Mouse (Mus musculus) midbrain, embryonic 15.5 days (tissue): ENCODE measurements around the gene Grpel1. TPM values are rescaled to one million over a fixed set of nuclear protein-coding genes. Genes with fewer than 3 reads are reported as not detected.

Experiments used
- ATAC-seq: fragments of 200-750 bp; cut with Nextera tagmentation; replicated peaks from 2 replicates; pipeline ENCODE4 v1.8.0; 2017; ENCODE audit warnings: moderate TSS enrichment
- H3K27ac ChIP-seq: fragments of 300-500 bp; sonication (generic); 2 replicates; pipeline ENCODE4 v1.5.1; 2015; ENCODE audit warnings: mild to moderate bottlenecking, inconsistent platforms
- H3K27me3 ChIP-seq: fragments of 300-500 bp; sonication (generic); replicated peaks from 2 replicates; pipeline ENCODE4 v1.6.1; 2015; ENCODE audit warnings: inconsistent platforms
- H3K36me3 ChIP-seq: fragments of 300-500 bp; sonication (generic); replicated peaks from 2 replicates; pipeline ENCODE4 v1.6.1; 2015; ENCODE audit warnings: inconsistent platforms
- H3K4me1 ChIP-seq: fragments of 300-500 bp; sonication (generic); 2 replicates; pipeline ENCODE4 v1.6.1; 2015; ENCODE audit warnings: inconsistent platforms
- H3K4me2 ChIP-seq: fragments of 300-500 bp; sonication (generic); 2 replicates; pipeline ENCODE4 v1.6.1; 2015; ENCODE audit warnings: inconsistent platforms, mild to moderate bottlenecking, moderate library complexity
- H3K4me3 ChIP-seq: fragments of 300-500 bp; sonication (generic); 2 replicates; pipeline ENCODE4 v1.5.1; 2015; ENCODE audit warnings: mild to moderate bottlenecking, inconsistent platforms
- H3K9ac ChIP-seq: fragments of 300-500 bp; sonication (generic); 2 replicates; pipeline ENCODE4 v1.6.1; 2015; ENCODE audit warnings: mild to moderate bottlenecking, inconsistent platforms
- H3K9me3 ChIP-seq: fragments of 300-500 bp; sonication (generic); 2 replicates; pipeline ENCODE4 v1.6.1; 2016; ENCODE audit warnings: inconsistent platforms
- WGBS: fragments of 180-500 bp; shearing (Covaris S2); methylation state at CpG from one replicate; pipeline ENCODE4 v1.1.7; 2015; ENCODE audit warnings: mixed read lengths; 5-methylcytosine and 5-hydroxymethylcytosine counted together
- polyA plus RNA-seq: library from polyadenylated mRNA; unstranded; fragments of >200 nt; fragmentation: Nextera tagmentation; extraction: Ambion mirVana; gene quantifications from 2 replicates; pipeline ENCODE4 v1.2.1, GENCODE M21; 2015

Gene Grpel1
- polyA plus RNA-seq, 1 experiment from 2014 or later = 41.0 TPM

GRCm38 (mm10) chr5:36484171-36484990 lies 19.6 kb downstream of the Grpel1 start, which contains the start of the genes Tada2b and Ccdc96:
Gene Tada2b (minus strand): TSS chr5:36484285.
Gene Ccdc96 (plus strand): TSS chr5:36484588.
- Histone ChIP-seq H3K4me2 (peak within 1 kb of the TSS; percentile 92), H3K27me3 (no peaks in the 10 kb centered on the region), H3K4me1 (peaks cover 42% of the 10 kb centered on the region), H3K36me3 (no peaks in the 10 kb centered on the region), H3K4me3 (peak within 1 kb of the TSS; percentile 95), H3K9me3 (no peaks in the 10 kb centered on the region), H3K9ac (peak within 1 kb of the TSS; percentile 94), H3K27ac (peak within 1 kb of the TSS; percentile 84)
- WGBS = under 1% methylated on average over 89 of the region's 97 CpGs
- peak; percentile 99 for ATAC-seq

DNA sequence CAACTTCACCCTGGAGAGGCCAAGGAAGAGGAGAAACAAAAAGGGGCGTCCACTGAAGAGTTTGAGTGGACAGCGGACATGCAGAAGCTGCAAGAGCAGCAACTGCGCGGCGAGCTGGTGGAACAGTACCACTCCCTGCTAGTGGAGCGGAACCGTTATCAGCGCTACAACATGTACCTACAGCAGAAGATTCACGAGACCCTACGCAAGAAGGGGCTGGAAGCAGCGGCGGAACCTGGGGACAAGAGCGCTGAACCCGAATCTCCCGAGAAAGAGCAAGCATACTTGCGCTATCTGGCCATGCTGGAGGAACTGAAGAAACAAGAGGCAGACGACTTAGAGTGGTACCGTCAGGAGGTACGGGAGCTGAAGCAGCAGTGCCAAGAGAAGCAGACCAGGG lies 20.5 kb downstream of the Grpel1 start:
- no peak for ATAC-seq
- no peak overlapping the region for H3K9ac ChIP-seq

GRCm38 (mm10) chr5:36489225-36489624 lies 24.4 kb downstream of the Grpel1 start:
- H3K4me1 ChIP-seq = peaks cover 12% of the 10 kb centered on the region
- H3K4me2 ChIP-seq = no peak overlapping the region
- no peaks in the 10 kb centered on the region for H3K9me3 ChIP-seq
- 43% methylated on average over 2 of the region's 2 CpGs for WGBS
- H3K4me3 ChIP-seq = no peak overlapping the region
- H3K27me3 ChIP-seq = no peaks in the 10 kb centered on the region
- peaks cover 25% of the 10 kb centered on the region for H3K36me3 ChIP-seq
- H3K27ac ChIP-seq = no peak overlapping the region
- H3K9ac ChIP-seq = no peak overlapping the region
- no peak for ATAC-seq

More for the DNA sequence above, 20.5 kb downstream of the Grpel1 start:
- Histone ChIP-seq H3K4me2 (peak overlapping the region; percentile 92), H3K27ac (no peak overlapping the region), H3K9me3 (no peaks in the 10 kb centered on the region), H3K36me3 (no peaks in the 10 kb centered on the region), H3K27me3 (no peaks in the 10 kb centered on the region), H3K4me3 (peak overlapping the region; percentile 95), H3K4me1 (peaks cover 39% of the 10 kb centered on the region)
- WGBS = 43% methylated on average over 19 of the region's 19 CpGs

DNA sequence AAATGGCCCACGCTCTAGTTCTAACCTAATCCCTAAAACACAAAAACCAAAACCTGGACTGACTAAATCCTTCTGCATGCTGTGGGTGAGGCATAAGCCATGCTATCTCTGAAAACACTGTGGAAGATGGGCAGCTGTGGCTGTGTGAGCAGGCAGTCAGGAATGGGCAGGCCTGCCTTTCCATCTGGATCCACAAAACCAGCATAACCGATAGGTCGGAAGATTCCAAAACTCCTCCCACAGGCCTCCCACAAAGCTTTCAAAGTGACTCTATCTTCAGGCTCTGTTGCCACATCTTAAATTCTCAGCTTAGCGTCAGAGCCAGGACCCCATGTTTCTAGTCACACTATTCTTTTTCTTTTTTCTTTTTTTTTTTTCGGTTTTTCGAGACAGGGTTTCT lies 29.1 kb downstream of the Grpel1 start:
- Histone ChIP-seq H3K27ac (no peak overlapping the region), H3K9me3 (no peaks in the 10 kb centered on the region), H3K36me3 (peaks cover 45% of the 10 kb centered on the region)

DNA sequence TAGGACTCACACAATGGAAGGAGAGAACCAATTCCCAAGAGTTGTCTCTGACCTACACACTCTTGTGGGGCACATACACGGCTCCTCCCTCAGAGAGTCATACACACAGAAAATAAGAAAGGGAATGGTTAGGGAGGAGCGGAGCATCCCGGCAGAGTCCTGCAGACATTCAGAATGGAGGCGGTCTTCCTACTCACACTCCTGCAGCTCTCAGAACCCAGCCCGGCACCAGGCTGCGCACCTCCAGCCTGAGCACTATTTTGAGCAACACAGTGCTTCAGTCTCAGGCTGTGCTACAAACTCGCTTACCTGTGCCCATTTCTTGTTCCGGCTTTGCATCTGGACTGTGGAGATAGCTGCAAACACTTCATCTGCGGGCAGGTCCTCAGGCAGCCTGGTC lies 29.9 kb downstream of the Grpel1 start:
- Histone ChIP-seq H3K4me2 (no peak overlapping the region), H3K27me3 (no peaks in the 10 kb centered on the region), H3K36me3 (peaks cover 47% of the 10 kb centered on the region), H3K27ac (no peak overlapping the region), H3K9me3 (no peaks in the 10 kb centered on the region), H3K4me1 (no peaks in the 10 kb centered on the region), H3K9ac (no peak overlapping the region), H3K4me3 (no peak overlapping the region)
- 97% methylated on average over 9 of the region's 9 CpGs for WGBS
- ATAC-seq = no peak

More for the DNA sequence above, 29.1 kb downstream of the Grpel1 start:
- Histone ChIP-seq H3K9ac (no peak overlapping the region), H3K4me1 (no peaks in the 10 kb centered on the region), H3K4me2 (no peak overlapping the region), H3K4me3 (no peak overlapping the region), H3K27me3 (no peaks in the 10 kb centered on the region)
- WGBS = 91% methylated on average over 6 of the region's 6 CpGs
- ATAC-seq = no peak

- Histone ChIP-seq H3K9me3 (no peaks in the 10 kb centered on the region), H3K27ac (no peak overlapping the region), H3K4me3 (no peak overlapping the region), H3K9ac (no peak overlapping the region), H3K4me2 (no peak overlapping the region), H3K27me3 (no peaks in the 10 kb centered on the region), H3K36me3 (peaks cover 62% of the 10 kb centered on the region), H3K4me1 (no peaks in the 10 kb centered on the region)
- ATAC-seq = no peak
- 80% methylated on average over 7 of the region's 7 CpGs for WGBS
Observed at GRCm38 (mm10) chr5:36505235-36505634, 40.4 kb downstream of the Grpel1 start.

DNA sequence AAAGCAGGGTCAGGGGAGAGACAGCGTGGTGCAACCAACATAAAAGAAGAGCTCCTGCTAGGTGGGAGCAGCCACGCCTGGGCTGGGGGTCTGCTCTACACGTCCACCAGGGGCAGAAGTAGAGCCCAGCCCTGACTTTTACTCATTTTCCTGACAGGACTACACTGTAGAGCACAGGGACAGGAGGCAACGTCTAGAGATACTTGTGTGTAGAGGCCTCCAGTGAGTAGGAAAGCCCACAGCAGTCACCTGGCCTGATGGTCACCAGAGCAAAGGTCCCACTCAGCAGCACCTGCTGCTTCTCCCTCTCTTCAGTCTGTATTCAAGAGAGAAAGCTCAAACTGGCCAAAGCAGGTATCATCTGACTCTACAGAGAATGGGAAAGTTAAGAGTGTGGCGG lies 40.8 kb downstream of the Grpel1 start:
- Histone ChIP-seq H3K9me3 (no peaks in the 10 kb centered on the region), H3K4me1 (no peaks in the 10 kb centered on the region), H3K4me2 (no peak overlapping the region), H3K4me3 (no peak overlapping the region), H3K9ac (no peak overlapping the region), H3K27me3 (no peaks in the 10 kb centered on the region), H3K27ac (no peak overlapping the region), H3K36me3 (peaks cover 63% of the 10 kb centered on the region)
- 70% methylated on average over 5 of the region's 5 CpGs for WGBS
- ATAC-seq = no peak

DNA sequence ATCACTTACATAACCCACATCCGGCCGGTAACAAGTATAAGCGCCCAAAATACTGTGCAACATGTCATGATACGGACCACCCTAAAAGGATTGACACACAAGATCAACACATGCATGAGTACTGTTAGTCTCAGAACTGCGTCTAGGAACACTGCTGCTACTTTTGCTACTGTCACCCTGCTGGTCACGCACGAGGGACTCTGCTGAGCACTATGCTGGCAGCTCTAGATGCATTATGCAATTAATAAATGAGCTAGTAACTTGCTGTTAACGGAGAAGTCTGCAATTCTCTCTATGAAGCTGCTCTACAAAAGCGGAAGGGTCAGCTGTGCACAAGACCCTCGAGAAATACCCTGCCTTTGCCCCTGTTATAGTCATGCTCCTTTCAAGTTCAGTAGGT lies 43.6 kb downstream of the Grpel1 start:
- no peaks in the 10 kb centered on the region for H3K4me1 ChIP-seq
- H3K9me3 ChIP-seq = no peaks in the 10 kb centered on the region
- H3K27ac ChIP-seq = no peak overlapping the region
- no peak overlapping the region for H3K4me2 ChIP-seq
- WGBS = 90% methylated on average over 10 of the region's 10 CpGs
- no peak overlapping the region for H3K4me3 ChIP-seq
- ATAC-seq = no peak
- H3K9ac ChIP-seq = no peak overlapping the region
- no peaks in the 10 kb centered on the region for H3K27me3 ChIP-seq
- H3K36me3 ChIP-seq = peaks cover 70% of the 10 kb centered on the region

GRCm38 (mm10) chr5:36510956-36511355 lies 46.2 kb downstream of the Grpel1 start:
- no peaks in the 10 kb centered on the region for H3K9me3 ChIP-seq
- 95% methylated on average over 2 of the region's 2 CpGs for WGBS
- H3K4me3 ChIP-seq = no peak overlapping the region
- no peak overlapping the region for H3K27ac ChIP-seq
- no peak for ATAC-seq
- no peak overlapping the region for H3K9ac ChIP-seq
- no peaks in the 10 kb centered on the region for H3K4me1 ChIP-seq
- no peaks in the 10 kb centered on the region for H3K27me3 ChIP-seq
- H3K4me2 ChIP-seq = no peak overlapping the region
- H3K36me3 ChIP-seq = peaks cover 53% of the 10 kb centered on the region

DNA sequence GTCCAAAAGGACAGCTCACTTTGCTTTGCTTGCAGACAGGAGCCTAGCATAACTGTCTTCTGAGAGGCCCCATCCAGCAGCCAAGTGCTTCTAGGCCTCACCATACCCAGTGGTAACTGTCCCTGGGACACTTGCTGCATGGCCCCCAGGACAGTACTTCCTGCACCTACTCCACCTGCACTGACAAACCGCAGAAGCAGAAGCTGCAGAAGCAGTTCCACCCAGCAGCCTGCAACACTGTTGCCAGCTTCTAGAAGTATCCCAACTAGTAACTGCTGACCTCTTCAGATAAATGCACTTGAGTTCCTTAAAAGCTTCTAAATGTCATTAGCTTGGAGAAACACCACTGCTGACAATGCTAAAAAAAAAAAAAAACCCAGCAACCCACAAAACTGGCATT lies 50.3 kb downstream of the Grpel1 start:
- Histone ChIP-seq H3K4me3 (no peak overlapping the region), H3K9me3 (no peaks in the 10 kb centered on the region), H3K27me3 (no peaks in the 10 kb centered on the region), H3K4me1 (no peaks in the 10 kb centered on the region), H3K27ac (no peak overlapping the region), H3K36me3 (peaks cover 48% of the 10 kb centered on the region), H3K9ac (no peak overlapping the region), H3K4me2 (no peak overlapping the region)
- no peak for ATAC-seq
- WGBS = 94% methylated on average over 1 of the region's 1 CpGs

GRCm38 (mm10) chr5:36515558-36515957 lies 50.8 kb downstream of the Grpel1 start:
- no peak overlapping the region for H3K27ac ChIP-seq
- no peak overlapping the region for H3K4me2 ChIP-seq
- peaks cover 48% of the 10 kb centered on the region for H3K36me3 ChIP-seq

GRCm38 (mm10) chr5:36517596-36517995 lies 52.8 kb downstream of the Grpel1 start:
- Histone ChIP-seq H3K4me1 (no peaks in the 10 kb centered on the region), H3K9me3 (no peaks in the 10 kb centered on the region), H3K9ac (no peak overlapping the region), H3K36me3 (peaks cover 50% of the 10 kb centered on the region), H3K4me3 (no peak overlapping the region), H3K27ac (no peak overlapping the region), H3K27me3 (no peaks in the 10 kb centered on the region), H3K4me2 (no peak overlapping the region)
- 93% methylated on average over 3 of the region's 3 CpGs for WGBS
- no peak for ATAC-seq

More at GRCm38 (mm10) chr5:36515558-36515957, 50.8 kb downstream of the Grpel1 start:
- 82% methylated on average over 5 of the region's 5 CpGs for WGBS
- Histone ChIP-seq H3K4me1 (no peaks in the 10 kb centered on the region), H3K4me3 (no peak overlapping the region), H3K9ac (no peak overlapping the region), H3K27me3 (no peaks in the 10 kb centered on the region), H3K9me3 (no peaks in the 10 kb centered on the region)
- ATAC-seq = no peak

DNA sequence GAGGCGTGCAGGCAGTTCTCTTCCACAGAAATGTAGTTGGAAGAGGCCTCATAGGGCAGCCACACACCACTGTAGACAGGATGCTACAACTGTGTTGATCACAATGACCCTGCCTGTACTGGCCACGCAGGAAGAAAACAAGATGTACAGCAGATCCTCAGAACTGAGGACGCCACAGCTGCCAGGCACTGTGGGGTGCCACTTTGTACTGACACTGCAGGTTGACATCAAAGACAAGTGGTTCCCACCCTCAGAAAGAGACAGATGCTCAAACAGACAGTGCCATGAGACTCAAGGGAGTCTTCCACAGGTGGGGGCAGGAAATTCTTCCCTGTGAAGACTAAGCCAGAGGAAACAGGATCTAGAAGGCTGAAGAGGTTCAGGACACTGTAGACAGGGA lies 55.0 kb downstream of the Grpel1 start:
- Histone ChIP-seq H3K9ac (no peak overlapping the region), H3K4me1 (no peaks in the 10 kb centered on the region), H3K4me3 (no peak overlapping the region), H3K36me3 (peaks cover 49% of the 10 kb centered on the region), H3K27ac (no peak overlapping the region), H3K4me2 (no peak overlapping the region), H3K27me3 (no peaks in the 10 kb centered on the region), H3K9me3 (no peaks in the 10 kb centered on the region)
- ATAC-seq = no peak; the same call in 1 of the 2 replicates
- 73% methylated on average over 3 of the region's 3 CpGs for WGBS
